Mouse (Mus musculus) thymus, postnatal 0 days (tissue): ENCODE results near the gene Ssr2. TPM values are rescaled to one million over a fixed set of nuclear protein-coding genes. Genes with fewer than 3 reads are reported as not detected.

Experiments
- DNase-seq: peaks from one replicate; pipeline ENCODE4 v3.0.0-alpha.2; 2015; ENCODE audit warnings: low spot score
- polyA plus RNA-seq: library from polyadenylated mRNA; unstranded; fragments of >200 nt; fragmentation: Nextera tagmentation; extraction: Ambion mirVana; gene quantifications from 2 replicates; pipeline ENCODE4 v1.2.1, GENCODE M21; 2015

Ssr2 gene
- polyA plus RNA-seq, 1 experiment from 2014 or later = 206 TPM

DNA sequence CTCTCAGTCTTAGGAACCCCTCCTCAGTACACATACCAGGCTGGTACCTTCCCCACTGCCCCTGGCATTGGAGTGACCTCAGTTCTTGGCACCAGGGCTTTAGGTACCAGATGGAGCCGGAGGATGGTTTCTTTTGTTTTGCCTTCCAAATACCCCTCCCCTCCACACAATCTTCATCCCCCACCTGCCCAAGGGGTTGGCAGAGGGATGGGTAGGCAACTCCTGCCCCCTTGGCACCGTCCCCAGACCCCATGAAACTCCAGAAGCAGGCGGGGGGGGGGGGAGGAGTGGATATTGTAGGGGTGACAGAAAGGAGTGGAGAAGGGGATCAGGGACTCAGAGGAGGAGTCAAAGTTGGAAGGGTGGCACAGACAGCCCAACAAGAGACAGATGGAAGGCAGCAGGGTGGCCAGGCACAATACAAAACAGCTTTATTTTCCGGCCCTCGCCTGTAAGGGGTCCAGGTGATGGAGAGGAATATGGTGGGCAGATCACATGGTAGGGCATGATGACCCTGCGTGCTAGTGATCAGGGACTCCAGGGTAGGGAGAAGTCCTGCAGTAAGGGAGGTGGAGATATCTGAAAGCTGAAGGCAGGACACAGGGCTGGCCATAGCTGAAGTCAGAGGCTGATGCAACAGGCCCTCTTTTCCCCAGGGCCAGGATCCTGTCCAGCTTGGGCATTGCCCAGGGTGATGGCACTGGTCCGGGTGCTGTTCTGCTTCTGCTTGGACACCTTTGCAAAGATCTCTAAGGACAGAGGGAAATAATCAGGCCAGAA, 33.9 kb upstream of the Ssr2 start:
- DNase-seq = no peak

DNA sequence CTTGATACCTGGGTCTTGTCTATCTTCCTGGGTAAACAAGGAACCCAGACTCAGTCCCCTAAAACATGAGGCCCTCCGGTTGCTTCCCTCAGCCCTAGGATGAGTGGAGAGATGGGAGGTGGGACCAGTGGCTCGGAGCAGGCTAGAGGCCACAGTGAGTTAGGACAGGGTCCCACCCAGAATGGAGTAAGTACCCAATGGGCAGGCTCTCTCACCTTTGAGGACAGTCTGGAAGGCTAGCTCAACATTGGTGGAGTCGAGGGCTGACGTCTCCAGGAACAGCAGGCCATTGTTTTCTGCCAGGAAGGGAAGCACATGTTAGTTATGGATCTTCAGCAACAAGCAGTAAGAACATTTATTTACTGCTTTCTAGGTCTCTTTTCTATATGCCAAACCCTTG, 33.2 kb upstream of the Ssr2 start:
- DNase-seq = no peak

DNA sequence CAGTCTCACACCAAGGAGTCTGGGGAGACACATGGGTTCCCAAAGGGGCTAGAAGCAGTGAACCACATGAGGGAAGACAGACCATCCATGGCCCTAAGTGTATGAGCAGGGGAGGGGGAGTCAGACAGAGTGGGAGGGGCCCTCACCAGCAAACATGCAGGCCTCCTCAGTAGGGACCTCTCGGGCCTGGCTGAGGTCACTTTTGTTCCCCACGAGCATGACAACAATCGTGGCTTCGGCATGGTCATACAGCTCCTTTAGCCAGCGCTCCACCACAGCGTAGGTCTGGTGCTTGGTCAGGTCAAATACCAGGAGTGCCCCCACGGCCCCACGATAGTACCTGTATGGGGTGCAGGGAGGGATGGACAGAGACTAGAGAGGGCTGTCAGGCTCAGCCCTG, 32.5 kb upstream of the Ssr2 start:
- no peak for DNase-seq

DNA sequence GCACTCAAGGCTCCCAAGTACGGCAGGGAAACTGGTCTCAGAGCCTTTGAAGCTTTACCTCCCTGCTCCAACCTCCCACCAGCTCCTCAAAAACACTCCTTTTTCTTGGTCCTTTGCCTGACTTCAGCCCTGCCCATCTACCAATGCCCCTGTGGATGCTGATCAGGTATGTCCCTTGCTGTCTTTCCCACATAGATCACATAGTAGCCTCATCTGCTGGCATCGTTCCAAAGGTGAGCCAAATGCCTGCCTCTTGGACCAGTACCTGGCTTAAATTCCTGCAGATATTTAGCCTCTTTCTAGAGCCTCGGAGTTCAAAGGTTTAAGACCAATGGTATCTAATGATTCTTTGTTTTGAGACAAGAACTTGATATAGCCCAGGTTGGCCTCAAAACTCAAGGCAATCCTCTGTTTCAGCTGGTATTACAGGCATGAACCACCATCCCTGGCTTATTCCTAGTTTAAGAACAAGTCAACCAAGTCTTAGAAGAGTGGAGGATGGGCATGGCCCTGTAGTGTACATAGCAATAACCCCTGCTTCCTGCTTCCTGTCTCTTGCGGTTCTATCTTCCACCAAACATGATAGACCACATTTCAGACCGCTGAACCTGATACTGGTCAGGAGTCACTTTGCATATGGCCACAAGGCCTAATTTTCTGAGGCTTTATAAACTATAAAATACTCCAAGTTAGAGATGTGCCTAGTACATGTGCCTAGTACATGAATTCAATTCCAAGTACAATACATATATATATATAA, 31.8 kb upstream of the Ssr2 start:
- no peak for DNase-seq

DNA sequence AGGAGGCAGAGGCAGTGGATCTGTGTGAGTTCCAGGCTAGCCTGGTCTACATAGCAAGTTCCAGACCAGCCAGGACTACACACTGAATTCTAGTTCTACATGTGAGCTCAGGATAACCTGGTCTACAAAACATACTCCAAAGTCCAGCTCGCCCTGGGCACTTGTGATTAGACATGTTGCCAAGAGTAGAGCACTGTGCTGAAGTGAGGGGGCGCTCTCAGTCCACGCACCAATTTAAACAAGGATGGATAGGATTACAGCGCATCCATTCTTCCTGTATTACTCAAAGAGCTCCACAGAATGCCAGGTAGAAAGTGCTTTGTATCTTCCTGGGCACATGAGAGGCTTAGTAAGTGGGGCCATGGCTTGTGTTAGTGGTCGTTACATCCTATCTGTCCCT, 31.2 kb upstream of the Ssr2 start:
- DNase-seq = no peak

DNA sequence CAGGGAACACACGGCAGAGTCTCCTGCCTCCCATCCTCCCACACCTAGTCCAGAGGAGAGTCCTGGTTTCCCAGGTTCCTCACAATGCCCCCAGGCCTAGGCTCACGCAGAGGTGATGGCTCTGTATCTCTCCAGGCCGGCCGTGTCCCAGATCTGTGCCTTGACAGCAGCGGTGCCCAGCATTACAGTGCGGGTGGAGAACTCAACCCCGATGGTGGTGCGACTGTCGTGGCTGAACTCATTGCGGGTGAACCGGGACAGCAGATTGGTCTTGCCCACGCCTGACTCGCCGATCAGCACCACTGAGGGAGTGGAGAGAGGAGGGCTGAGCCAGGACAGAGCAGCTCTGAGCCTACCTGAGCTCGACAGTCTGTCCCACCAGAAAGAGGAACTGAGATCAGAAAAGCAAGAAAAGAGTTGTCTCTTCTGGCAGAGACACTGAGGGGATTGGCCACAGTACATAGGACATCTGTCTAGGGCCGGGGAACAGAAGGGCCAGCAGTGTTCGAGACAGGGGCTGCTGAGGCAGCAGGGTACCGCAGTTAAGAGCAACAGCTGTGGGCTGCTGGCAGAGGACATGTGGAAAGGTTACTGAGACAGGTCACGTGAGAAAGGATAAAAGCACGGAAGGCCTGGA, 30.6 kb upstream of the Ssr2 start:
- no peak for DNase-seq

DNA sequence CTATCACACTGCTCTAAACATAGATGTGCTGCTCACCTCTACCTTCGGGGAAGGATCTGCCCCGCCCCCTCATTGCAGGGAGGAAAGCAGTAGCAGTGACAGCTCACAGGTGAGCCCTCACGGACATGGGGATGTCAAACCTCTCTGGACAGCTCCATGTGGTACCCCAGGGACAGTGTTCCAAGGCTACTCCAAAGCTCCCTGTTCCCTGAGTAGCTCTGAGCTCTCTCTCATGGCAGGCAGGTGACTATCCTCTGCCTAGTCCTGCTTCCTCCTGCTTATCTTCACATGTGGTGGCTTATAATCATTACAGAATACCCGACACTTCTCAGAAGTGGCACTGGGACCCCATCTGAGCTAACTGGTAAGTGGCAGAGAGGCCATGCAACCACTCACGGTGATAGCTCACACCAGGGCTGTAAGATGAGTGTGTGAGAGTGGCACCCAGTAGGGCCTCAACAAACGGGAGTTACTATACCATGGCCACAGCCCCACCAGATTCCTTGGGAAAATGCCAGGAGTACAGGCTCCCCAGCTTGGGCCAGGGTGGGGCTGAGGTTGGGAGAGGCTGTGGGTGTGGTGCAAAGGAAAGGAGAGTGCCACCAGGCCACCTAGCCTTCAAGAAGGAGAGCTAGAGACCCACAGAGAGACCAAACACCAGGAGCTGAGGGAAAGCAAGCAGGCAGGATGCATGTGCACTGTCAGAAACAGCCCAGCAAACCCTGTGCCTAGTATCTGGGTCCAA, 28.8 kb upstream of the Ssr2 start:
- DNase-seq = no peak

DNA sequence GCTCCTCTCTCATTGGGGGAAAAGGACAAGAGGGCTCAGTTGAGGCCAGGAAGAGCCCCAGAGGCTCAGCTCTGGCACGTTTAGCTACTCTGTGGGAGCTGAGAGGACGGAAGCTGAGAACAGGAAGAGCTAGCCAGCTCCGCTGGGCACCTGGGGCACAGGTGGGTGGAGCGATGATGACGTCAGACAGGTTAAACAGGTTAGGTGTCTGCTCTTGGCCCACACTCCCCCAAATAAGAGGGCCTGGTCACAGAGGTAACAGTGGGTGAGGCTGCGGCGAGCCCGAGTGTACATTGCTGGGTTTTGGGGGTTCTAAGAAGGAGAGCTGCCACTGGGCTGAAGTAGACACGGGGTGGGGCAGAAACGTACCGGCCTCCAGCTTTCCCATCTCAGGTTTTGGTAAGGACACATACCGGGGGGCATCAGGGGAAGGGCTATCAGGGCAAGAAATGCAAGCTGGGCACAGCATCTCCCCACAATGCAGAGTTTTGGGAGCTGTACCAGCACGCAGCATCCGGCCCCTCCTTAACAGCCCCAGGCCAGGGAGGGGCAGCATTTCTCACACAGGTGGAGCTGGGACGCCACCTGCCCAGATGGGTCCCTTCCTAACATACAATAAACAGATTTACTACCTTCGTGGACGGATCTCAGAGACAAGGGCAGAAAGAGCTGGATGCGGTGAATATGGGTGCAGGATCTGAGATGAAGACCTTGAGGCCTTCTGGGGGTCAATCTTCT, 27.3 kb upstream of the Ssr2 start, which contains the start of gene Rab25:
TSS of gene Rab25 (minus strand) at position 121 of the 738 bp plus-strand sequence.
- DNase-seq = no peak

DNA sequence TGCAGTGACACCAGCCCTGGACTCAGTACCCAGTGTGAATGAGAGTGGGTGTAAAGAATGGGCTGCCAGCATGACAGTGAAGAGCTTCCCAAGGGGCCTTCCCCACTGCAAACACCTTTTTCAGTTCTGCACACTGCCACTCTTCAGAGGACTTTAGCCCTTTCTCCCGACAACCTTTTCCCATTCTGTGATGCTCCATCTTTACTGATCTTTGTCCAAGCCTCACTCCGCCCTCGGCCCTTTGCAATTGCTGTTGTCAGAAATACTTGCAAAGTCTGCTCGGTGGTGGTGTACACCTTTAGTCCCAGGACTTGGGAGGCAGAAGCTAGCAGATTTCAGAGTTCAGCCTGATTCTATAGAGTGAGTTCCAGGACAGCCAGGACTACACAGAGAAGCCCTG, 24.1 kb upstream of the Ssr2 start:
- no peak for DNase-seq

DNA sequence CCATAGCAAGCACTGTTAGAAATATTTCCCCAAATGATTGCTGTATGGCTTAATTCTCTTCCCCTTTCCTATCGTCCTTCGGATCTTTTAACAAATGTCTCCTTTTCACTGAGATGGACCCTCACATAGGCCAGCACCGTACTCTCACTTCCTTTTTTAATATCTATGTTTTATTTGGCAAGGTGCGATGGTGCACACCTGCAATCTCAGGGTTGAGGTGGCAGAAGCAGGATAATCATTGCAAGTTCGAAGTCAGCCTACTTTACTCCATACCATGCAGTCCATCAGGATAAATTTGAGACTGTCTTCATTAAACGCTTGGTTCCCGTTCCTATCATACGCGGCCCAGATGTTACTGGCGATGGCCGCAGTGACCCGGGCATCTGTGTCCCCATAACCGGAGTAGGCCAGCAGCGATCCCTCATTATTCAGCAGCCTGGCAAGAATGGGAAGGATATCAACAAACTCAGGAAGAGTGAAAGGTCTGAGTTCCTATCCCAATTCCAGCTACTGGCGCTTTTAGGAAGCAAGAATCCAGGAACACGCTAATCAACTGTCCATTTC, 23.5 kb upstream of the Ssr2 start:
- no peak for DNase-seq

DNA sequence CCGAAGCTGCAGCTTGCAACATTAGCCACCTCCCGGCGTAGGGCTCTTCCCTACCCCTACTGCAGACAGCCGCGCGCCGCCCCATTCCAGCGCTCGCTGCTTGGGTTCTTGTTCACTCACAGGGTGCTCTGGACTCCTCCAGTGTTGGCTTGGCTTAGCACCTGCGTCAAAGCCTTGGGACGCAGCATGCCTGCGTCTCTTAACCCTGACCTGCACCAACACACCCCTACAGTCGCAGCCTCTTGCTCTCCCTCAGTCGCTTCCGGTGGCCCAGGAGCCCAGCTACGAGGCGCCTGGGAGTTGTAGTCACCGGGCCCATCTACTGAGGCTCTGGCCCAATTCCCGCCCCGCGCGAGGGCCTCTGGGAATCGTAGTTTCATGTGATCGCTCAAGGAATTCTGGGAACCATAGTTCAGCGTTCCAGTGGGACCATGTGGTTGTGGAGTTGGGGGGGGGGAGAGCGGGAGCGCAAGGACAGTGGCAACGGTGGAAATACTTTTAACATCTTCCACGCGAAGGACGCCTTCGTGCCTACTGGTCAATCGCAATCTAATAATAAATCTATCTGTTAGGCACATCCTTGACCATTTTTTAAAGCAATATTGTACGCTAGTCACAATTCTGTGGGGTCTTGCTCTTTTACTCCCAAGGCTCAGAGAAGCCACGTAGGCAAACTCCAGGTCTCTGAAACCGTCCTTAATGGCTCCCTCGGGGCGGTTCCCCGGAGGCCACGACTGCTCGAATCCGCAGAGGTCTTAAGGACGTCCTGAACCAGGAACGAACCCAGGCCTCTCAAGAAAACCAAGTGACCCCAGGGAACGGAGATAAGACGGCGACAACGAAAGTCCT, 22.8 kb upstream of the Ssr2 start, which contains the start of gene Lamtor2:
TSS of gene Lamtor2 (minus strand) at position 399 of the 849 bp plus-strand sequence.
- peak; percentile 96 for DNase-seq

DNA sequence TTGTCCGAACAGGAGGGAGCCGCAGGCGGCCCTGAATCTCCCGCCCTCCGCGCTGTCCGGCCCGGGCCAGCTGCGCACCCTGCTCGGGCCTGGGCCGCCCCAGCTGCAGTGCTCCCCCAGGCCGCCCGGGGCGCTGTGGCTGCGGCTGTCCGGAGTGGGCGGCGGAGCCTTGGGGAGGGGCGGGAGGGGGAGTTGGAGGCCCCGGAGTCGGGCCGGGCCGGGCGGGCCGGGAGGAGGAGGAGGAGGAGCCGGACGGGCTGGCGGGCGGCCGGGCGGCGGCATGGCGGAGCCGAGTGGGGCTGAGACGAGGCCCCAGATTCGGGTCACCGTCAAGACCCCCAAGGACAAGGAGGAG, 22.2 kb upstream of the Ssr2 start, which contains the start of gene Ubqln4:
TSS of gene Ubqln4 (plus strand) at position 234 of the 355 bp plus-strand sequence.
- DNase-seq = peak; percentile 82

DNA sequence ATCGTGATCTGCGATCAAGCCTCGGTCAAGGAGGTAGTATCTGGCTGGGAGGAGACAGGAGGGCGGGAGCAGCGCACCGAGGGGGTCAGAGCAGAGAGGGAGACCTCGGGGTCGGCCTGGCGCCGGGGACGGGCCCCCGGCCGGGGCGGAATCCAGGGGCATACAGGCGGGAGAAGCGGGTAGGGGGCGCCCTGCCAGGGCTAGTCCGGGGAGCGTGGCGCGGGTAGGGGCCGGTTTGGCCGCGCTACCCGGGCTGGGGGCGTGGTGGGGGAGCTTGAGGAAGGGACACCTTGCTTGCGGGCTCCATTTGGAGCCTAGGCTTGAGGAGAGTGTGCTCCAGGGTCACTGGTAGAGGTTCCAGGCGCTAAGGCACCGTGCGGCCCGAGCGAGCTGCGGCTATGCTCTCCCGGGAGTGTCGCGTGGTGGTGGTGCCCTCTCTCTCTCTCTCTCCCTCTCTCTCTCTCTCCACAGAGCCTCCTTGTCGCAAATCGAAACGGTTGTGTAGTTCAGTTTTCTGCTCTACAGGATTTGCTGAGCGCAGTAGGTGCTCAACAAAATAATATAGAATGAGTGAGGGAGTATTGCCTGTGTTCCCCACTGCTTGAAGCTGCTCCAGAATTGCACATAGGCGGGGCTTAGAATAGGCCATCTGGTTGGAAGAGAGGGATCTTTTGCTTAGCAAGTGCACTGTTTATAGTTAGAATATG, 21.6 kb upstream of the Ssr2 start:
- DNase-seq = peak; percentile 54

DNA sequence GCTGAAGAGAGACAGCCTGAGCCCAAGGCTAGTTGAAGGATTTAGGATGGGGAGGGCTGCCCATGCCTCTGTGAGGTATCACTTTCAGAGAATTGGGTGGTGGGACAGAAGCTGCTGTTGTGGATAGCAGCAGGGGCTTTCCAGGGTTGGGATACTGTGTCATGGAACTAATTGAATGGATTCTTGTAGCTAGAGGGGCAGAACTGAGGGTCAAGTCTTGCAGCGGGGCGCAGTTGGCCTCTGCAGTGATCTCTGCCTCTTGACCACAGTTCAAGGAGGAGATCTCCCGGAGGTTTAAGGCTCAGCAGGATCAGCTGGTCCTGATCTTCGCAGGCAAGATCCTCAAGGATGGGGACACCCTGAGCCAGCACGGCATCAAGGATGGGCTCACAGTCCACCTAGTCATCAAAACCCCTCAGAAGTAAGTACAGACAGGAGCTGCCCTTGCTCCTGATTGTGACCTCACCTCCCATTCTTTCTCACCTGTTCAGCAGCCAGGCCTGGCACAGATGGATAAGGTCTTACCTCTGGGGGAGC, 20.5 kb upstream of the Ssr2 start:
- DNase-seq = no peak

DNA sequence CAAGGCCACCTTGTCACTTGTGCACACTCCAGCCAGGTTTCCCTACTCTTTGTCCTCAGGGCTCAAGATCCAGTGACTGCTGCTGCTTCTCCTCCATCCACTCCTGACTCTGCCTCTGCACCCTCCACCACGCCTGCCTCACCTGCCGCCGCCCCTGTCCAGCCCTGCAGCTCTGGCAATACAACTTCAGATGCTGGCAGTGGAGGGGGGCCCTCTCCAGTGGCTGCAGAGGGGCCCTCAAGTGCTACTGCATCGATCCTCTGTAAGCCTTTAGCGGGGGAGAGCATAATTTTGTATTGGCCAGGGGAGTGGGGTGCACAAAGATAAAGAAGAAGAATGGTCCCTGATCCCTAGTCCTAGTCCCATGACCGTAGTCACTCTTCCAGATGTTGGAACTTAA, 19.9 kb upstream of the Ssr2 start:
- DNase-seq = no peak

DNA sequence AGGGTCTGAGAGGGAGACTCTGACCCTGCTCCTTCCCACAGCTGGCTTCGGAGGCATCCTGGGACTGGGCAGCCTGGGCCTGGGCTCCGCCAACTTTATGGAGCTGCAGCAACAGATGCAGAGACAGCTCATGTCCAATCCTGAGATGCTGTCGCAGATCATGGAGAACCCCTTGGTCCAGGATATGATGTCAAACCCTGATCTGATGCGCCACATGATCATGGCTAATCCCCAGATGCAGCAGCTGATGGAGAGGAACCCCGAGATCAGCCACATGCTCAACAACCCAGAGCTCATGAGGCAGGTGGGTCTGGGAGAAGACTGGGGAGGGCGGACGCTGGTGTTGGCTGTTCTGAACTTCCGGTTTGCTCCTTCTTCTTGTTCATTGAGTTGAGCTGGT, 19.1 kb upstream of the Ssr2 start:
- no peak for DNase-seq

DNA sequence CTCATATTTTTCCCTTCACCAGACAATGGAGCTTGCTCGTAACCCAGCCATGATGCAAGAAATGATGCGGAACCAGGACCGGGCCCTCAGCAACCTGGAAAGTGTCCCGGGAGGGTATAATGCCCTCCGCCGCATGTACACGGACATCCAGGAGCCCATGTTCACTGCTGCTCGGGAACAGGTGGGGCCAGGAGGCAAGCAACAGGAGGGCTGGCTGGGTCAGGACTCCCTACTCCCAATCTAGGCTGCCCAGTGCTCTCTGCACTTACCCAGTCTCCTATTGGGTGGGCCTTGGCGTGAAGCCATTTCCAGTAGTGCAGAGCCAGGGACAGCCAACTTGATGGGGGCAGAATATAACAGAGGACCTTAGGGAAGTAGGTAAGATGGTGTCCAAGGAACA, 16.1 kb upstream of the Ssr2 start:
- no peak for DNase-seq

DNA sequence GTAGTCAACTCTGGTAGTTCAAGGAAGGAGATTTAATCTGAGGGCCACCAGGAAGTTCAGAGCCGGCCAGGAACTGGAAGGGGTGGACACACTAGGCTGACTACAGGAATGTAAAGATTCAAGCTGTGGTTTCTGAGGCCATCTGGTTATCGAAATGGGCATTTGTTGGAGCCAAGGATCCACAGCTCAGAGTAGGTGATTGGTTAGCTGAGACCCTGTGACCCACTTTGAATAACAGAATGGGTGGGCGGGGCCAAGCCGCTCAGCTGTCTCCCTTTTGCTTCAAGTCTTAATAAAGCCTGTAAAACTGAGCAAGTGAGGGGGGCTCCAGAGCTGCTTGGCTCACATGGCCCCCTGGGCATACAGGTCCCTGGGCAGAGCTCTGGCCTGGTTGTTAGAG, 13.7 kb upstream of the Ssr2 start:
- DNase-seq = no peak

DNA sequence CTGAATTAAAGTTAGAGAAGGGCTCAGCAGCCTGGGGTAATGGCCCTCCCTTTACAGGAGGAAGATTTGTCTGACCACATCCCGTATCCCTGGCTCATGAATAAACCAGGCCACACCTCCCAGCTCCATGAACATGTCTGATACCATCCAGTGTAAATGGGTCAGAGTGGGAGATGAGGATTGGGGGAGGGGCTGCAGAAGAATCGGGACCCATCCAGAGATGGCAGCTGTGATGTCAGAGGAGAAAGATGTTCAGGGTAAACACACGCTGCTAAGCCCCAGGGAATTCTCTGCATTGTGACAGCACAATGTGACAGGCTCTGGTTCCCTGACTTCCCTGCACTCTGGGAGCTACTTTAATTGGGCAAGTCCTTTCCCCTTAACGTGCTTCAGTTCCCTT, 12.2 kb upstream of the Ssr2 start:
- no peak for DNase-seq
